Mouse (Mus musculus): ENCODE measurements around the gene Vwa7.

Gene Vwa7

DNA sequence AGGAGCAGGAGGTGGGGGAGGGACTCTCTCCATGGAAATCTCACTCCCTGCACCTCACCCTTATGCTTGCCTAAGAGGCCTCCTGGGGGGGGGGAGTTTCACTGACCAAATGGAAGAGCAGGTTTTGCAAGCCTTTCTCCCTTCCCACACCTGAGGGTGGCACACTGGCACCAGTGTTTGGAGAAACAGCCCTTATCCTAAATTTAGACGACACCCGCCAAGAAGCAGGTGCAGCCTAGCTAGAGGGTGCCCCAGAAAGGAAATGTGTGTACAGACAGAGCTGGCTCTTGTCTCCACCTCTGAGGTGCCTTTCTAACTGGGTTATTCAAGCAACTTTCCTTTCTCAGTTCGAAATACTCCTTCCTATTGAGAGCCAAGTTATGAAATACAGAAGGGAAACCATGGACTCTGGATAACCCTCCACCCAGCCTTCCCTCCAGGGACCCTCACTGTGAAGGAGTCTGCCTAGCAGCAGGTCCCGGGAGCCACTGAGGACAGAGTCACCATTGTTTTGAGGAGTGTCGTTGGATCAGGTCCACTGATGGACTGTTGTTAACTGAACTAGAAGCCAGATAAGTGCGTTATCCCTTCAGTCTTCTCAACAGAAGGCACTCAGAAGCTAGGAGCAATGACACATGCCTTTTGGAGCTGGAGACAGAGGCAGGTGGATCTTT, 54.3 kb downstream of the Vwa7 start:
- no peak overlapping the region; the same call in 1 of the 2 replicates for H3K4me3 ChIP-seq (replicated peaks; ENCODE audit: low read length)
- no peaks in the 10 kb centered on the region for H3K36me3 ChIP-seq (ENCODE audit: insufficient read depth, low read length)
- H3K27me3 ChIP-seq (ENCODE audit: insufficient read depth, low read length): peaks cover 31% of the 10 kb centered on the region
- H3K4me1 ChIP-seq (replicated peaks; ENCODE audit: low read depth, low read length): peaks cover 86% of the 10 kb centered on the region
- no peak for TF ChIP-seq NANOG (IDR thresholded peaks at IDR 0.05; ENCODE audit: borderline replicate concordance, low read length)
- no peak for TF ChIP-seq CTCF (conservative IDR thresholded peaks at IDR 0.05; ENCODE audit: low read length)
- TF ChIP-seq POU5F1 (IDR thresholded peaks at IDR 0.05; ENCODE audit: borderline replicate concordance, low read length): no peak
- no peaks in the 10 kb centered on the region for H3K9me3 ChIP-seq (ENCODE audit: low read length)

DNA sequence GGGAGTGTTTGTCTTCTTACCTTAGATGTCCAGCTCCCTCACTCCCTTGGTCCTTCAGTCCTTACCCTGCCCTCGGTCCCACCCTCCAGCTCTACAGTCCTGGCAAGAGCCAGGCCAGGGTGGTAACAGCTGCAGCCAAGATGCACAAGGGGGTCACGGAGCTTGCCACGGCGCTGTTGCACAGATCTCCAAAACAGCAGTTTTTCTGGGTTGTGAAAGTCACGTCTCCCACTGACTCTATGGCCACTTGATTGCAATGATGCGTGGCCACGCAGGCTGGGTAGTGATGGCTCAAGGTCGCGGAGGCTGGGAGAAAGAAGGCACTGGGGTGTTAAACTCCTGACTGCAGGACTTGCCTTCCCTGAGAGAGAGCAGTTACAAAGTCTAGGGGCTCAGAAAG, 55.1 kb downstream of the Vwa7 start:
- H3K27me3 ChIP-seq (ENCODE audit: insufficient read depth, low read length): peaks cover 28% of the 10 kb centered on the region
- no peak overlapping the region for H3K4me3 ChIP-seq (replicated peaks; ENCODE audit: low read length)
- no peaks in the 10 kb centered on the region for H3K36me3 ChIP-seq (ENCODE audit: insufficient read depth, low read length)
- H3K9me3 ChIP-seq (ENCODE audit: low read length): no peaks in the 10 kb centered on the region
- H3K4me1 ChIP-seq (replicated peaks; ENCODE audit: low read depth, low read length): peaks cover 87% of the 10 kb centered on the region
- TF ChIP-seq POU5F1 (IDR thresholded peaks at IDR 0.05; ENCODE audit: borderline replicate concordance, low read length) (no peak), NANOG (IDR thresholded peaks at IDR 0.05; ENCODE audit: borderline replicate concordance, low read length) (no peak), CTCF (conservative IDR thresholded peaks at IDR 0.05; ENCODE audit: low read length) (no peak)

DNA sequence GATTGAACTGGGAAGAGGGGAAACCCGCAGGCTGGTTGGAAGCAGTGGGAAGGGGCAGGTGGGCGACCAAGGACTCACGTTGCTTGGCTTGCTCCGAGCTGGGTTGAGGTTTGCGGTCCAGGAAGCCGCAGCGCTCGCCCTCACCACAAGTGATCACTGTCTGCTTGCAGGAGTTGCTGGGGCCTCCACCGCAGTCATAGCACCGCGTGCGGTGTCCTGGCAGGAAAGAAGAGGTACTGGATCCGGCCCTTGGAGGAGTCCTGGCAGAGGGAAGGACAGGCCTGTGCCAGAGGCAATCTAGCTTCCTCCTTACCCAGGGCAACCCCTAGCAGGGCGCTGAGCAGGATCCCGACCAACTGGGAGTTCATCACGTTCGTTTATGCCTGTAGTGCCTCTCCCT, 57.7 kb downstream of the Vwa7 start:
- Histone ChIP-seq H3K27me3 (ENCODE audit: insufficient read depth, low read length) (peaks cover 3% of the 10 kb centered on the region; the same call in 1 of the 2 replicates), H3K4me1 (replicated peaks; ENCODE audit: low read depth, low read length) (peaks cover 85% of the 10 kb centered on the region), H3K4me3 (replicated peaks; ENCODE audit: low read length) (peak overlapping the region; percentile 73), H3K9me3 (ENCODE audit: low read length) (no peaks in the 10 kb centered on the region), H3K36me3 (ENCODE audit: insufficient read depth, low read length) (0 out of 2 replicates have a peak, but pooled peaks cover 3% of the 10 kb centered on the region)
- TF ChIP-seq POU5F1 (IDR thresholded peaks at IDR 0.05; ENCODE audit: borderline replicate concordance, low read length) (no peak), CTCF (conservative IDR thresholded peaks at IDR 0.05; ENCODE audit: low read length) (no peak), NANOG (IDR thresholded peaks at IDR 0.05; ENCODE audit: borderline replicate concordance, low read length) (no peak)

Data from E14TG2a.4 (cell line).